Mouse (Mus musculus): Measurements from ENCODE around the gene Cd82. TPM values are rescaled to one million over a fixed set of nuclear protein-coding genes. Genes with fewer than 3 reads are reported as not detected.

Cd82 gene
- total RNA-seq, 2 experiments from 2014 or later: 373 to 415 TPM

DNA sequence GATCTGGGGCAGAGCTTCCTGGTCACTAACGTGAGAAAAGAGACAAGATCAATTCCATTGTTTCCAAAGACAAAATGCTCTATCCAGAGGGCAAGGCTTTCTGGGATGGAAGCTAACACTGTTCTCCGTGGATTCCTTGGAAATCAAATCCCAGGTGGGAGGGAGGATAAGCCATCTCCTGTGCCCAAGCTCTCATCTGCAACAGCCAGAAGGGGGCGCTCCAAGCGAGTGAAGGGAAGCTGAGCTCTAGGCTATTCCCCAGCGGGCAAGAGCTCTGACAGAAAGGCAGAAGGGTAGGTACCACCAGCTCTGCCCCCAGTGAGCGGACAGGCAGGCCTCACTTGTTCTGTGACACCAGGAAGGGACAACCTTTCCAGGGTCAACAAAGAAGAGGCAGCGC, 41.6 kb downstream of the Cd82 start:
- ATAC-seq (replicated peaks; ENCODE audit: low FRiP score, poor library complexity, severe bottlenecking): 0 out of 2 replicates have a peak, but pooled peaks have one; percentile 32

DNA sequence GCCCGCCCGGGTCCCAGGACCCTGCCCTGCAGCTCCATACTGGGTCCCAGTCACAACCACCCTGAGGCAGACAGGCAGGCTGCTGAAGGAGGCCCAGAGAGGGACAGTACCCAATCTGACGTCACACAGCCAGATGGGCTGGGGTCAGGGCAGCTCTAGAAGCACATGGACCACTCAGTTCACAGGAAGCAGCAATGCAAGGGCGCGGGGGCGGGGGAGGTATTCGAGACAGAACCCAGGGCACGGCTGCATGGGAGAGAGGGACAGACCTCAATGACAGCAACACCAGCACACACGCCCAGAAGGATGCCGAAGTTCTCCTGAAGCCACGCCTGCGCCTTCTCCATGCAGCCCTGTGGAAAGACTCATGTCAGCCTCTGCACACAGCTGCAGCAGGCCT, 43.0 kb downstream of the Cd82 start:
- ATAC-seq (replicated peaks; ENCODE audit: low FRiP score, poor library complexity, severe bottlenecking): no peak

DNA sequence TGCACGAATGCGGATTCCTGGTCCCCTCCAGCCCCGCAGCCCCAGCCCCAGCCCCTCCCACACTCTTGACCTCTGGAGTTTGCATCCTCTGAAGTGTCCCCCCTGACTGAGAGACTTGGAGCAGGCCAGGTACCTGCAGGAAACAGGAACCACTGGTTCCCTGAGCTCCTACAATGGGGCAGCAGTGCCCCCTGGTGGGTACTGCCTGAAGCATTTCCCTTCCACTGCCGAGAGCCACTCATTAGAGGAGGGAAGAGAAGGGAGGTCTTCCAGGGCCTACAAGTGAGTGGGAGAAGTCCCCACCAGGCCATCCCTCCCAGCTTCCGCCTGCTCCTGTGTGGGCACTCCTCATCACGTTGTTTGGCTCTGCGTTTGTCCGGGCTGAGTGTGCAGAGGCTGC, 44.5 kb downstream of the Cd82 start:
- ATAC-seq (replicated peaks; ENCODE audit: low FRiP score, poor library complexity, severe bottlenecking): 0 out of 2 replicates have a peak, but pooled peaks have one; percentile 25

DNA sequence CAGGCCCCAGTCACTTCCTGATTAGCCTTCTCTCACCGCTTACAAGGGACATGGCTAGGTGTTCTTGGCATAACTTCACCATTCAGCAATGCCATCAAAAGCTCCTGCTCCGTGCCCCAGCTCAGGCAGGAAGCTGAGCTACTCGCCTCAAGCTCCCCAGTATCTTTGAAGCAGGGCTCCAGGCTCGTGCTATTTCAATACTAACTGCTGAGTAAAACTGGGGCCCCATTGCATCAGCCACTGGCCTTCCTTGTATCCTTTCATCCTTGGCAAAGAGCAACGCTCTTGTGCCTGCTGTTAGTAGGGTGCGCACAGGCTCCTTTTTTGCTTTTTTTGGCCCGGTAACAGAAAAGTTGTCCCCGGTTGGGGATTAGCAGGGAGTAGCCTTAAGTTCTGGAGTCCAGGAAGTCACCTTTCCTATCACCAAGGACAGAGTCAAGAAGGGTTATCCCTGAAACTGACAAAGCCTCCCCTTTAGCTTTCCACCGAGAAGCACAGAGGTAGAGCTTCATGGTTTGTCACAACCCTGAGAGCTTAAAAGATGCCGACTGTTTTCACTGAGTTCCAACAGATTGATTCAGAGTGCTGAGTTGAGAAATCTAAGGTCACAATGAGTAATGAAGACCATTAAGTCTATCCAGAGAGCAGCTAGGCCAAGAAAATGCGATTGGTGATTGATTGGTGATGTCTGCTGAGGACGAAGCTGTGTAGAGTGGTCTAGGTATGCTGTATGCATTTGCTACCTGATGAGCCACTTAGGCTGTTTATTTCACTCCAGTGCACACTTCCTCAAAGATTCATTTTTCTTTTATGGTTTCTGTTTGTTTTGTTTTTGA, 45.8 kb downstream of the Cd82 start:
- ATAC-seq (replicated peaks; ENCODE audit: low FRiP score, poor library complexity, severe bottlenecking): no peak

DNA sequence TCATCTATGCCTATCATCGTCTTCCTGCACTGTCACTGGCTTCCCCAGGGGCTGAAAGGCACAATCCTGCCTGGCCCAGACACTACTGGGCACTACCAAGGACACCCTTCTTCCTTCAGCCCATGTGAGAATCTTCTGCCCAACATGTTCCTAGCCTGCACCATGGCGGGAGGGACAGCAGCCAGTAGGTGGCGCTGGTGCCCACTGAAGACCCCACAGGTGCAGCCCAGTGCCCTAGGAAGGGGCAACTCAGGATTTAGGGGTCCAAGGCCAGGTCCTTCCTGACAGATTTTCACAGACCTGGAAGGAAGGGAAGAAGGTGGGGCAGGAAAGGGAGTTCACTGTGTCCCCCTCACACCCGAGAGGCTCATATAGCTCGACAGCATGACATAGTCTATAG, 47.7 kb downstream of the Cd82 start:
- ATAC-seq (replicated peaks; ENCODE audit: low FRiP score, poor library complexity, severe bottlenecking): peak; percentile 36; the same call in 1 of the 2 replicates

DNA sequence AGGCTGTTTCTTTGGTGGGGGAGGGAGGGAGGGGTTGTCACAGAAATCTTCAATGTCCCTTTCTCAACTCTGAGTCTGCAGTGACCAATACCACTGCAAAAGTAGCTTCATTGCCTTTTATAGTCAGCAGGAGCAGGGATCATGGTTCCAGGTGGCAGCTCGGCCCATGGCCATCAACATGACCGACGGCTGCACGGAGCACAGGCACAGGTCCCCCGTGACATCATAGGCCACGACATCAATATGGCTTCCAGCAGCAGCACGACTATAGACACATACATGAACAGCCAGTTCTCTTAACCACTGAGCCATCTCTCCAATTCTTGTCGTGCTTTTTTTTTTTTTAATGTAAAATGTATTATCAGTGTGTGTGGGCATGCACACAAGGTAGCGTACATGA, 48.8 kb downstream of the Cd82 start:
- no peak for ATAC-seq (replicated peaks; ENCODE audit: low FRiP score, poor library complexity, severe bottlenecking)

DNA sequence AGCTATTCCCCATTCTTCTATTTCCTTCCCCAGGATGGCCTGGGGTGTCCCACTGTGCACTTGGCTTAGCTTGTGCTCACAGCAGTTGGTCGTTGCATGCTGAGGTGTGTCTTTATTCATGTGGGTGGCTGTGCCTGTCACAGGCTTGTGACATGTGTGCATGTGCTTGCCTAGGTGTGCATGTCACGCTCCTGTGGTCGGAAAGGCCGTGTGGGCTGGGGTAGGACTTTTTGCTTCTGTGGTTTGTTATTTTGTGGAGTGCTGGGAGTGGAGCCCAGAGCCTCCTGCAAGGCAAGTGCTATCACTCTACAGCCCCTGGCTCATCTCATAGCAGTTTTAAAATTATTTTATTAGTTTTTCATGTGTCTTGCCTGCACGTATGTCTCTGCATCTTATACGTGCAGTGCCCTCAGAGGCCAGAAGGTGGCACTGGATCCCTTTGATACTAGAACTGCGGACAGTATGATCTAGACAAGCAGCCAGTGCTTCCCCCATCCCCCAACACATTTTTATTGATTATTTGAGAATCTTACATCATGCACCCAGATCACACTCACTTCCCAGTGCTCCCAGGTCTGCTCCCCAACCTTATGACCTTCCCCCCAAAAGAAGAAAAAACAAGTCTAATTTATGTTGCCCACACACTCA, 49.4 kb downstream of the Cd82 start:
- 0 out of 2 replicates have a peak, but pooled peaks have one; percentile 28 for ATAC-seq (replicated peaks; ENCODE audit: low FRiP score, poor library complexity, severe bottlenecking)

DNA sequence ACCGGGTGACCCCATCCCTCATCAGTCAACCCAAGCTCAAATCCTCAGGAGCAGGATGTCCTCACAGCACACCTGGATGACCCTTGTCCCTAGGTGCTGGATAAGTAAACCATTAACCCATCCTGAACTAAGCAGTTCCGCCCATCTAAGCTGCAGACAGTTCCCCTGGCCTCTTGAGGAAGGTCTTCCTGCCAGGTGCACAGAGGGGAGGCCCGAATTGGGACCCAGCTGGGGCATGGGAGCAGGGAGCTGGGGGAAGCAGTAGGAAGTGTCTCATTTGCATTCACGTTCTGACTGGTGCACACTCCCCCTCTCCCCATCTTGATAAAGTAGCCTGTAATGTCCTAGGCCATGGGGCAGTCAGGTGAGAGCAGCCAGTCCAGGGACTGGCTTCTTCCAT, 50.8 kb downstream of the Cd82 start:
- no peak for ATAC-seq (replicated peaks; ENCODE audit: low FRiP score, poor library complexity, severe bottlenecking)

DNA sequence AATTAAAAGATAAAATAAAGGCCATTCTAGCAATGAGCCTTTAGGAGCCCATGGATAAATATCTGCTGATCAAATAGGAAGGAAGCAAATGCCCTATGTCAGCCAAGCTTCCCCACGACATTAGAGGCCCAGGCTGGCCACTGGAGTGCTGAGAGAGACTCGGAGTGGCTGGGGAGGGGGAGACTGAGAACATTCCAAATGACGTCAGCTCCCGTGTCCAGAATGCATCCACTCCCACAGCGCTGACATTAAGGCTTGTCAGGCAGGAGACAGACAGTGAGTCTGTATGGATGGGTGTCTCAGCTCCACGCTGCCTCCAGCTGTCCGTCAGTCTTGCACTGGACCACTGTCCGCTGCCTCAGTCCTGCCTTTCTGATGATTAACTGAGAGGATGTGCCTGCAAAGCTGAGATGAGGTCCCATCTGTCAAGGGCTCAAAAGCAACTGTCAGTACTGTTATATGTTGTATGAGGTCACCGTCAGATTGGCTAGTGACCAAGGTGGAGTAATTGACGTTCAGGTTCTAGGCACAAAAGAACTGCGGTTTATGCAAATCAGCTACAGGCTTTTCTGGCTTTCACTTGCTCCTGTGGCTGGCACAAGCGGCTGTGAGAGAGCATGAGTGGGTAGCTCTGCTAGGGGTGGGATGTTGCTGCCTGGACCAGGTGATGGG, 51.9 kb downstream of the Cd82 start:
- ATAC-seq (replicated peaks; ENCODE audit: low FRiP score, poor library complexity, severe bottlenecking): no peak

DNA sequence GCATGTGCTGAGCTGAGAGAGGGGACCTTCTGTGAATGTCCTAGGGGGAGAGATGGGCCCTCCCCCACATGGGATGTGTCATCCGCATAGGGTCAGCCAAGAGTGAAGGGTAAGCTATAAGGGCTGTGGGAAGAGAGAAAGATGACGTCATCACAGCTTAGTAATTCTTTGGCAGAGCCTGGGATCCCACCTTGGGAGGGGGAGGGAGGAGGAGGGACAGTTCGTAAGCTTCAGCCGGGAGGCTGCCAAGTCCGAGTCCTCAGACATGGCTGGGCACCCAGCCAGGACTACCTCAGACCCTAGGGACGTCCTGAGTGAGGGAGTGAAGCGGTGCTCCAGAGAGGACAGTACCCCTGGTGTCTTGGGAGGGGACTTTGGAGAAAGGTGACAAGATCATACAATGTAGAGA, 57.9 kb downstream of the Cd82 start:
- no peak for ATAC-seq (replicated peaks; ENCODE audit: low FRiP score, poor library complexity, severe bottlenecking)

DNA sequence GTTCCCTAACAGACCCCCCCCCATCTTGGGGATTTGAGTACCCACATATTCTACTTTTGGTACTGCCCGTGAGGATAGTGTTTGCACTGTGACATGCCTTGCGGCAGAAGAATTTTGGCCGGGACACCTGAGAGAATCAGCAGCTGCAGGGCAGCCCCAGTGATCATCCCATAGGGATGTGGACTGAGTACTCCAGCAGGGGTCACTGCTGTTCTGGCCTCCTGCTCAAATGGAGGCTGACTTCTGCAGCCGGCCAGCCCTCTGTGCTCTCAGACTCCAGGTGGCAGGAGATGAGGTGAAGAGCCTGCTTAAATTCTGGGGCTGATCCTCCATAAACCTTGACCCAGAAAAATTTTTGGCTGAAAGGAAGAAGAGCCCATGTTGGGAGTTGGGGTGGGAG, 58.8 kb downstream of the Cd82 start:
- ATAC-seq (replicated peaks; ENCODE audit: low FRiP score, poor library complexity, severe bottlenecking): no peak

DNA sequence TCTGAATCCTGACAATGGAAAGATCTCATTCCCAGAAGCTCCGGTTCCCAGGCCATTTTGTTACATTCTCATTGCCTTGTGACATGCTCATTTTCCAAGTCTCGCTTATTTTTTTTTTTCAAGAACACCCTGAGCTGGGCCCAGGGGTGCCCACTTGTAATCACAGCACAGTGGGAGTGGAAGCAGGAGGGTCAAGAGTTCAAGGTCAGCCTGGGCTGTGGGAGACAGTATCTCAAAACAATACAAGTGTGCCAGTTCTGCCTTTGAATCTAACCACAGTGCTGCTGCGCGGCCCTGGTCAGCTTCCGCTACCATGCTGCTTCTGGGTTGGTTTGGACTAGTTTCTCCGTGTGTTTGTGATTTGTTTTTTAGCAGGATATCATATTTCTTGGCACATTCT, 59.7 kb downstream of the Cd82 start:
- no peak for ATAC-seq (replicated peaks; ENCODE audit: low FRiP score, poor library complexity, severe bottlenecking)

DNA sequence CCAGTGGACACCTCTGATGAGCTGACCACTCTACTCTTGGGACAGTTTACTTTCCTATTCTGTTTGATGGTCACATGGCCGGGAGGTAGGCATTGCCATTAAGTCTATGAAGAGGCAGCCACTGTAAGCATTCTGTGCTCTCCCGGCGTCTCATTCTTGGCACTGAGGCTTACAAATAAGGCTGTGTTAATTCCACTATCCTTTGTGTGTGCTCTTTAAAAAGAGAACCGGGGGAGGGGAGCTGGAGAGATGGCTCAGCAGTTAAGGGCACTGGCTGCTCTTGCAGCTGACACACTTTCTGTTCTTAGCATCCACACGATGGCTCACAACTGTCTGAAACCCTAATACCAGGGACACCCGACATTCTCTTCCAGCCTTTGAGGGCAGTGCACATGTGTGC, 71.7 kb downstream of the Cd82 start:
- no peak for ATAC-seq (replicated peaks; ENCODE audit: low FRiP score, poor library complexity, severe bottlenecking)

DNA sequence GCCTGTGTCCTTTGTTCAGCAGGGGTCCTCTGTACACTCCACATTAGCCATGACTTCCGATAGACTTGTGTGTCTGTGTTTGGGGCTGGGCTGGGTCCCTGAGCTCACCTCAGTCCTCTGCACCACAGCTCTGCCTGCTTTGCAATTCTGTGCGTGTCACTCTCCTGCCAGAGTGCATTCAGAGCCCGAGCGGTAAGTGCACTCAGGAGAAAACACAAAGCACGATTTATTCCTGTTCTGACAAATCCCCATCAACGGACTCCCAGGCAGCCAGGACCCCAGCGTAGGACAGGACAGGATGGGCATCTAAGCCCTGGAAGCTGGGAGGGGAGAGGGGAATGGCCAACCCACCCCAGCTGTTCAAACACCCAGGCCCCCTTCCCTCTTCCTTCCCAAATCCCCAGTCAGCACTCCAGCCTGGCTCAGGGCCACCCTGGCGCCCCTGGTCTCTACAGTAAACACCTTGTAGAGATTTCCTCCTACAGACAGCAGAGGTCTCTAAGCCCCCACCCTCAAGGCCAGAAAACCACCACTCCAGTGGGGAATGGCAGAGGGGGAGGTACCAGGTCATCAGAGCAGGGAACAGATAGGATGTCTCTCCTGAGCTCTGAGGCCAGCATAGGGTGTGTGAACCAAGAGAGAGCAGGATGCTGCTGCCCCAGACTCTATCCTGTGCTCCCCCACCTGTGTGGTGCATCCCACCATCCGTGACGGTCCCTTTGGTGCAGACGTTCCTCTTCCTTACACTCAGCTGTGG, 72.6 kb downstream of the Cd82 start:
- ATAC-seq (replicated peaks; ENCODE audit: low FRiP score, poor library complexity, severe bottlenecking): no peak

DNA sequence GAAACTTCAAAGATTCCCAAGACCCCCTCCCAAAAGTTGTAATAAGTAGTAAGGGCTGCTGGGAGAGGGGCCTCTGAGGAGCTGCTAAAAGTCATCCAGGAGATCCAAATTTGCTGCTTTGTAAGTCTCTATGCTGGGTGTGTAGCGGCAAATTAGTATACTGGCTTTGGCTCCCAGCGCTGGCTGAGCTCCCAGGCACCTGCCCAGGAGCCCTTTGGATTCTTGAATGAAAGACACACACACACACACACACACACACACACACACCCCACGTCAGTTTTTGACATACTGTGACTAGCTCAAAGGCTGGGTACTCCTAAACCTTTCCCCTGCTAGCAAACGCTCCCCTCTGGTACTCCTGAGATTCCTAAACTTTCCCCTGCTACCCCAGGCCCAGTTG, 76.0 kb downstream of the Cd82 start:
- no peak for ATAC-seq (replicated peaks; ENCODE audit: low FRiP score, poor library complexity, severe bottlenecking)

DNA sequence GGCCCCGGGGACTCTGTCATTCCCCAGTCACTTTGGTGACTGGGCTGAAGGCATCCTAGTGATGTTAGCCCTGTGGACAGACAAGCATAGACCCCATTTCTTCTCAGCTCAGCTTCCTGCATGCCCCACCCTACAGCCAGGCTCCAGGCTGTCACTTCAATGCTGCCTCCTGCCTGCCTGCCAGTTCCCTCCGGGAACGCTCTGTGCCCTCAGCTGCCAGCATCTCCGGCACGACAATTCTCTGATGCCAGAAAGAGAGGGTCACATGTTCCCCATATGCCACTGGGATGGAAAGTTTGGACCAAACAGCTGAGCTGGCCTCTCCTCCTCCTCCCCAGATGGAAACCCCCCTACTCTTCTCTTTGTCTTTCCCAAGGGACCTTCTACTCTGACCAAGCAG, 79.1 kb downstream of the Cd82 start:
- ATAC-seq (replicated peaks; ENCODE audit: low FRiP score, poor library complexity, severe bottlenecking): no peak

DNA sequence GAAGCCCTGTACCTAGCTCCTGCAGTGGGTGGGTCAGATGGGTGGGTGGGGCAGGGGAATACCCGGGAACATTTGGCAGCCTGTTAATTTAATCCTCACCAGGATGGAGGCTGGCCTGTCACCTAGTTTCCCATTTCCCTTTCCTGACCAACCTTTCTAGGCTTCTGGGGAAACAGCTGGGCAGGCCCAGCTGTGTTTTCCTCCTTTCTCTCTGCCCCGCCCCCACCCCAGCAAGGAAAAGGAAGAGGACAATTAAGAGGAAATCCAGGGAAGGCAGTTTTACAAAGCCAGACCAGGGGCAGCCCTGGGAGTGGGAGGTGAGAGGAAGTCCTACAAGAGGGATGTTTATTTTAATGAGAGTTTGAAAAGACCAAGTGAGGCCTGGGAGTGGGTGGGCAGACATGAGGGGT, 82.3 kb downstream of the Cd82 start:
- ATAC-seq (replicated peaks; ENCODE audit: low FRiP score, poor library complexity, severe bottlenecking): no peak

DNA sequence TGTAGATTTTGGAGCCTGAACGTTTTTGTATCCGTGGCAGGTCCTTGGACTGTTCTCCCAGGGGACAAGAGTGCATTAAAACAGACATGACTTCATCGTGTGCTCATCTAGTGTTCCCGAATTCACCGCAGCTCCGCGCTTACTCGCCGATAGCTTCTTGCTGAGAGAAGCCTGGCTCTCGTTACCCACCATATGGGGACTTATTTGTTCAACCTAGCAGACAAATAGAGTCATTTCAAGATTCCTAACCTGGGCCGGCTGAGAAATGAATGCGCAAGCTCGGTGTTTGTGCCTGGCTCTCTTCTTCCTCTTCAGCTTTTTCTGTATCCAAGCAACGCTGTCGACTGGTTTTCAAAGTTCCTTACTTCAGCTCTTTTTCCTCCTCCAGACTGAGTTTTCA, 85.1 kb downstream of the Cd82 start:
- ATAC-seq (replicated peaks; ENCODE audit: low FRiP score, poor library complexity, severe bottlenecking): no peak

DNA sequence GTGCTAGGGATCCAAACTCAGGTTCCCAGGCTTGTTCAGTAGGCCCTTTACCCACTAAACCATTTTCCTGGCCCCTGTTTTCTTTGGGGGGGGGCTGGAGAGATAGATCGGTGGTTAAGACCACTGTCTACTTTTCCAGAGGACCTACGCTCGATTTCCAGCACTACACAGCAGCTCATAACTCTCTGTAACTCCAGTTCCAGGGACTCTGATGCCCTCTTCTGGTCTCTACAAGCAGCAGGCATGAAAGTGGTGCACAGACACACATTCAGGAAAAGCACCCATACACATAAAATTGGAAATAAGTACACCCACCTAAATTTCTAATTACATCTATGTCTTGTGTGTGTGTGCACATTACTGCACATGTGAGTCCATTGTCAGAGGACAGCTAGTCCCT, 85.8 kb downstream of the Cd82 start:
- ATAC-seq (replicated peaks; ENCODE audit: low FRiP score, poor library complexity, severe bottlenecking): no peak

DNA sequence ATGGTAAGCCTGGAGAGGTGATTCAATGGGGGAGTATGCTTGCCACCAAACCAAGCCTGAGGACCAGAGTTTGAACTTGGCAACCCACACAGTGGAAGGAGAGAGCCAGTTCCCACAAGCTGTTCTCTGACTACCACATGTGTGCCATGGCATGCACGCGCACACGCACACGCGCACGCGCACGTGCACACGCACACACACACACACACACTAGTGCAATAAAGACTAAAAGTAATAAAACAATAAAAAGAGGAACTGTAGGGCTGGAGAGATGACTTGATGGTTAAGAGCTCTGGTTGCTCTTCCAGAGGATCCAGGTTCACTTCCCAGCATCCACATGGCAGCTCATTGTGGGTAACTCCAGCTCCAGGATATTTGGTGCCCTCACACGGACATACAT, 90.1 kb downstream of the Cd82 start:
- no peak for ATAC-seq (replicated peaks; ENCODE audit: low FRiP score, poor library complexity, severe bottlenecking)

Measured in erythroid progenitor cell, adult 5-6 weeks (primary cell).